Mouse (Mus musculus): ENCODE measurements at regions not wholly inside any gene's neighbourhood (a gene's known extent, or its start where the extent isn't known, plus 50 kb on each side); places are given as distances from the start of the nearest gene placed in this dataset.
A peak's percentile ranks its signal among the peaks of the same experiment; 100 is the strongest.

DNA sequence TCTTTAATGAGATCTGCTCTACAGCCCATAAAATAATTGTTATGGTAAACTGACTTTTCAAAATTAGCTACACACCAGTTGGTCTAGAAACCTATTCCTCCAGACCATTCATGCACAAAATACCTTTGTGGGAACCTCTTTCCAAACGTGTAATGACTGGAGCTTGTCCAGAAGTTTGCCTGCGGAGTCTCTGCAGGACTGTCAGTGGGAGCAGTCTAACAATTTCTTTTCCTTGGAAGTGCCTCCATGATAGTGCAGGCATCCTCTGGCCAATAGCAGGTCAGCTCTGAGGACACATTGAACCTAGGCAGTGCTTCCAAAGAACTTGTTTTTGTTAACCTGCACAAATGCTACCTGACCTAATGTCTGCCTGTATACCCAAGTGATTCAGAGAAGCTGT is 932.3 kb downstream of the Pcdh9 start:
- peak; percentile 31 for DNase-seq (ENCODE audit: low spot score)

DNA sequence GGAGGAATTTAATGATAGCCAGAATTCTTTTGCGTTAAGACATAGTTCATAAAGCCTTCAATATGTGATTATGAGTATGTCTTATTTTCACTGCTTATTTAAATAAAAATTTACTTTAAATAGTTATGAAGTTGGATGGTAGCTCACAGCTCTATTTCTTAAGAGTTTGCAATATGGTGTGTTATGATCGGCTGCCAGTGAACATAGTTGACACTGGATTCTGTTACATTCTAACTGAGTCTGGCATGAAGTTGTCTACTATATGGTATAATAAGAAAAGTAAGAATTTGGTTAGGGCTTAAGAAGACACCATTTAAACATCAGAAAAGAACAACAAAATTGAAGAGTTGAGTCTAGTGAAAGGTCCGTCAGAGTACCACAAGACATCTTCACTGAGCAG is 935.0 kb downstream of the Pcdh9 start:
- no peak for DNase-seq (ENCODE audit: low spot score)

DNA sequence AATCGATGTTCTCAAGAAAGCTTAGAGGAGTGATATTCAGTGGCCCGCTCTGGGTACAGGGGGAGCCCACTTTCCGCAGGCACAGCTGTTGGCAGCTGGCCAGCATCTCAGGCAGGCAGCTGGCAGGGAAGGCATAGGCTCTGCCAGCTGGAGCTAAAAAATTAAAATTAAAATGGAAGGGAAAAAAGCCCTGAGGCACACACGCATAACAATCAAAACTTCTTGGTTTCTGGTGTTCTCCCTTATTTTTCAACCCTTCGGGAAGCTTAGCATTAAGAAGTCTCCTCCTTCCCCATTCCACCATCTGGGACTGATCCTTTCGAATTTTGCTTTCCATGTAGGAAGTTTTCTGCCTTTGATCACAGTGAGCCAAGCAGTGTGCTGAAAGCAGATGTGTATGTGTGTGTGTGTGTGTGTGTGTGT is 982.8 kb downstream of the Pcdh9 start:
- DNase-seq (ENCODE audit: low spot score), result no peak

DNA sequence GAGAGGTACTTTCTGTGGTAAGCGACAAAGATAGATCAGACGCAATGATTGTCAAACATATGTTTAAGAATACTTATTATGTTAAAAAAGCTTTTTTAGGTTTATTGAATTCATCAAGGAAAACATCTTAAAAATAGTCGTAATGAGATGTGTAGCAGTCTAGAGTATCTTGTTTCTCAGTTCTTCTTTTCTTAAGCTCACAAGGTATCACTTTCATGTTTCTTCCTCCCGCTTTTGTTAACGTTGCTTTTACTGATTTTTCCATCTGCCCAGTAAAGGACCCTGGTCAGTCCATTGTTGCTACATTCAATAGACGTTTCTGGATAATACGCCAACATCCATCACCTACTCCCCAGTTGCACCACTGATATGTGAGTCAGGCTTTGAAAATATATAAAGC is 1015.9 kb downstream of the Pcdh9 start:
- no peak for DNase-seq (ENCODE audit: low spot score)

DNA sequence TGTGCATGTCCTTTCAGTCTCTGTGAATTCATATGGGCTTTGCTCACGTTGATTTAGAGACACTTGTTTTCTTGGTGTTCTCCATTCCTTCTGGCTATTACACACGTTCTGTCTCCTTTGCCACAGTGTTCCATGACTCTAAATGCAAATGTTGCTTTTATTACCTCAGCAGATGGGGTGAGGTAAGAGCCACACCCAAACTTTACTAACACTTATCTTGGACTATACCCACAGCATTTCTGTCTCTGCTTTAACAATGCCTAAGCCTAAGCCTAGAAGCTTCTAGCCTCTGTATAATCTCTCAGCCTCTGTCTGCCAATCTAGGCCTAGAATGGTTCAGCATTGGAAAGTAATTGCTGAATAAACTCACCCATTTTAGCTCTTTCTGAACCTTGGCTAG is 1024.0 kb downstream of the Pcdh9 start:
- DNase-seq (ENCODE audit: low spot score), result no peak

DNA sequence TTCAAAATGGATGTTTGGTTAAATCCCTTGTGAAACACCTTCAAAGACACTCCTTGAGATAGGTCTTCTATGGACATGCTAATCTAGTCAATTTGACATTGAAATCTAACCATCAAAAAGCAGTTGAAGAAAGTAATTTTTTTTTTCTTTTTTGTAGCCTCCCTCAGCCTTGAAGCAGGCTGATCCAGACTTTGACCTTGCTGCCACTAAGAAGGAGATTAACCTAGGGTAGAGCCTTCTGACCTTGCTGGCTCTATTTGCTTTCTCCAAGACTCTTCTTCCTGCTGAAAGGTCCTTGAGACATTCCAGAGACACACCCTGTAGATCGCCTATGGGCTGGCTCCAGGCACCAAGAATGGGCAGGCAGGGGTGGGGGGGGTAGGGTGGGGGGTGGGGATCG is 1027.5 kb downstream of the Pcdh9 start:
- DNase-seq (ENCODE audit: low spot score), result no peak

DNA sequence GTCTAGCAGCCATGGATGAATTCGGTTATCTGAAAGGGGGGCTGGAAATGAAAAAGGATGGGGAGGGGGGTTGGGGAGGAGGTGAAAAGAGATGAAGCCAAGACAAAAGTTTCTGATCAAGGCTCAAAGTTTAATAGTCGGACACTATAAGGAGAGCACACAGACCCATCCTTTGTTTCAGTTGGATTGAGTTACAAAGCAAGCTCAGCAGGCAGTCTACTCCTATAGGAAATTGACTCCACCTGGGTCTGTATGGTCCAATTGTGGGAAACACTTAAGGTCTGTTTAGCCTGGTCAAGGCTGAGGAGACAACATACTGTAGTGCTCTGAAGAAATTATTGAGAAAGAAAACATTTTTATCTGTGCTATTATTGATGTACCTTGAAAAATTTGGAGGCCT is 1029.8 kb downstream of the Pcdh9 start:
- no peak for DNase-seq (ENCODE audit: low spot score)

DNA sequence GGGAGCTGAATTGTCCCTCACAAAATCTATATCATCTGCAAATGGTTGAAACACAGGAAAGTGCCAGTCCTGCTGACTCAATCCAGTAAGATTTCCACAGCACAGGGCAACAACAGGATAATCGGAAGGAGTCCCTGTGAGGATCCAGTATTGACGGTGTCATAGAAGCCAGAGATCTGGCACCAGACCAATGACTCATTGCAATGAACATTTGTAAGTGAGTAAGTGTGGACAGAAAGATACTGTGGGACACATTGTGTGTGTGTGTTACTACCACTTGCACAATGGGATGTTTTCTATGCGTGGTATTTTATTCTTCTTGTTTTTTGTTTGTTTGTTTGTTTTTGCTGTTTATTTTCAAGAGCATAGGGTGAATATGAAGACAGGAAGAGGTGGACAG is 1056.8 kb downstream of the Pcdh9 start:
- no peak for DNase-seq (ENCODE audit: low spot score)

DNA sequence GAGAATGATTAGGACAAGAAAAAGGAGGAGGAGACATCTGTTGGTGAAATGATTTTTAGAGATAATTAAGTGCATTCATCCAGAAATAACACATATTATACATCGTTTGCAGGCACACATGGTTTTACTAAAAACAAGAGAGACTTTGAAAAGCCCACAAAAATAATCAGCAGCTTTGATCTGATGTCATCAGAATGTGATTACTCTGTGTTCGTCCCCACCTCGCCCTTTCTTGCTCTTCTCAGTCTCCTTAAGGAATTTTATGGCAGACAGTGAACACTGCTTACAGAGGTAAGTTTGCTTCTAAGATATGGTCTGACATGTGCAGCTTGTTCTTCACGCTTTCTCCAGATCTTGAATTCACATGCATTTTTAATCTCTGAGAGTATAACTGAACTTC is 1061.3 kb downstream of the Pcdh9 start:
- peak; percentile 55 for DNase-seq (ENCODE audit: low spot score)

DNA sequence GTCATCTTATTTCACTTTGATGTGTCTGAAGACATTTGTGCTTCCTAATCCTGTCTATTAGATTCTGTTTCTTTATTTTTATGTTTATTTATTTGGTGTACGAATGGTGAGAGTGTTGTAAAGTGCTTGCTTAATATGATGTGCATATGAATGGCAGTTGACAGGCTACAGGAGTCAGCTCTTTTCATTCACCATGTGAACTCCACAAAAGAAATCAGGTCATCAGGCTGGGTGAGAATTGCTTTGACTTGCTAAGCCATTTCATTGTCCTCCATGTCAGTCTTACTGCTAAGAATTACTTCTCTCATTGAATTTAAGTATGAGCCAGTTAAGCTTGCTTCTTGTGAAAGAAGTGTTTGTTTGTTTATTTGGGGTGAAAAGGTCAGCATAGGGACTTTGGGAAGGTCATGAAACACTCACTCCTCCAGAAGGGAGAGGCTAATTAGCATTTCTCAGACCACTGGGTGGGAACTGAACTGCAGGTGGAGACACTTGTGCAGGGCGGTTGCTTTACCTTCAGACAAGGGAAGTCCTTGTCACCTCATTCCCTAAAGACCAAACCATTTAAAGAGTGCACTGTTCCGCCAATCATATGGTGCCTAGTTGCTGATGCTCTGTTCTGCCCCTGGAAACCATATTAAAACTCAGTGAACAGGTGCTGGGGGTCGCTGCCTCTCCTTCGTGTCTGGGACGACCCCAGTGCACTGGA is 1063.7 kb downstream of the Pcdh9 start:
- peak; percentile 33 for DNase-seq (ENCODE audit: low spot score)

DNA sequence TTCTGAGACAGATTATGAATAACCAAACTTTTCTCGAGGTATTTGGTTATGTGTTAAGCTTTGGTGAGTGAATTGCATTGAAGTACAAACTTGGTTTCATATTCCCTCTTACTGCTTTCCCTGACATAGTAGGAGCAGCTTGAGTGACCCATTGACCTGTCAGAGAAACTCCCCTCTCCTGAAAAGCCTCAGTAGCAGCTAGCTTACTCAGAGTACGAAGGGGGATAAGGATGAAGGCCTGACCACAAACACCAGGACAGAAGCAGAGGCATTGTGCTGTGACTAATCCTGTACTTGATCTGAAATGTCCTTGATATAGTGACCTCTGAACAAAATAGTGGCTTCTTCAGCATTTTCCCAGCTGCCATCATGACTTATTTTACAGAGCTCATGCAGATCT is 1070.4 kb downstream of the Pcdh9 start:
- no peak for DNase-seq (ENCODE audit: low spot score)

All from retina, embryonic 14.5 days (tissue).